Mouse (Mus musculus): ENCODE data around the gene Lrrc26. TPM values are rescaled to one million over a fixed set of nuclear protein-coding genes. Genes with fewer than 3 reads are reported as not detected.

Lrrc26 gene
- total and polyA plus RNA-seq, 3 experiments: not detected

Other genes starting within 250 kb of the Lrrc26 start
Only the 30 nearest of the 34 such genes appear.
- gene Noxa1, start 194.8 kb upstream of the Lrrc26 start, total RNA-seq (2021): not detected
- not detected in 2 replicates for gene Noxa1, start 194.8 kb upstream of the Lrrc26 start, polyA plus RNA-seq (2012; rRNA removed)
- 1 to 10 TPM; 1.9 to 3.6 TPM for gene Nrarp, start 109.2 kb upstream of the Lrrc26 start, total RNA-seq (2021)
- gene Nrarp, start 109.2 kb upstream of the Lrrc26 start, polyA plus RNA-seq (2012; rRNA removed): 12.0 and 19.0 TPM in 2 replicates
- 10 to 100 TPM; 21.9 to 24.2 TPM for gene Tor4a, start 93.0 kb upstream of the Lrrc26 start, total RNA-seq (2021)
- gene Tor4a, start 93.0 kb upstream of the Lrrc26 start, polyA plus RNA-seq (2012; rRNA removed): 51.3 and 60.0 TPM in 2 replicates
- 10 to 100 TPM; 36.3 to 57.4 TPM for gene Nelfb, start 78.4 kb upstream of the Lrrc26 start, total RNA-seq (2021)
- gene Nelfb, start 78.4 kb upstream of the Lrrc26 start, polyA plus RNA-seq (2012; rRNA removed): 37.5 and 38.2 TPM in 2 replicates
- gene Stpg3, start 75.3 kb upstream of the Lrrc26 start, total RNA-seq (2021): not detected
- not detected in 2 replicates for gene Stpg3, start 75.3 kb upstream of the Lrrc26 start, polyA plus RNA-seq (2012; rRNA removed)
- not detected for gene Fam166a, start 71.2 kb upstream of the Lrrc26 start, total RNA-seq (2021)
- gene Fam166a, start 71.2 kb upstream of the Lrrc26 start, polyA plus RNA-seq (2012; rRNA removed): 0.15 and 0.16 TPM in 2 replicates
- 100 to 1,000 TPM; 303 to 312 TPM for gene Tubb4b, start 65.2 kb upstream of the Lrrc26 start, total RNA-seq (2021)
- gene Tubb4b, start 65.2 kb upstream of the Lrrc26 start, polyA plus RNA-seq (2012; rRNA removed): 210 and 267 TPM in 2 replicates
- not detected for gene Slc34a3, start 55.6 kb upstream of the Lrrc26 start, total RNA-seq (2021)
- gene Slc34a3, start 55.6 kb upstream of the Lrrc26 start, polyA plus RNA-seq (2012; rRNA removed): not detected in 2 replicates
- gene Rnf224, start 53.1 kb upstream of the Lrrc26 start, total RNA-seq (2021): not detected
- gene Rnf224, start 53.1 kb upstream of the Lrrc26 start, polyA plus RNA-seq (2012; rRNA removed): not detected in 2 replicates
- 1 to 10 TPM; 6.7 to 8.5 TPM for gene Rnf208, start 47.7 kb upstream of the Lrrc26 start, total RNA-seq (2021)
- gene Rnf208, start 47.7 kb upstream of the Lrrc26 start, polyA plus RNA-seq (2012; rRNA removed): 25.8 and 36.4 TPM in 2 replicates
- gene Cysrt1, start 47.5 kb upstream of the Lrrc26 start, total RNA-seq (2021): not detected
- 0.12 TPM in 1 of 2 replicates, not detected in the other for gene Cysrt1, start 47.5 kb upstream of the Lrrc26 start, polyA plus RNA-seq (2012; rRNA removed)
- 1 to 10 TPM; 3.1 to 3.2 TPM for gene AL732309.1, start 43.1 kb upstream of the Lrrc26 start, total RNA-seq (2021)
- 21.7 and 22.6 TPM in 2 replicates for gene AL732309.1, start 43.1 kb upstream of the Lrrc26 start, polyA plus RNA-seq (2012; rRNA removed)
- gene Tmem203, start 34.5 kb upstream of the Lrrc26 start, total RNA-seq (2021): 10 to 100 TPM; 23.9 to 32.0 TPM
- 114 and 116 TPM in 2 replicates for gene Tmem203, start 34.5 kb upstream of the Lrrc26 start, polyA plus RNA-seq (2012; rRNA removed)
- gene Tprn, start 27.3 kb upstream of the Lrrc26 start, total RNA-seq (2021): 10 to 100 TPM in 1 of 2 experiments, 1 to 10 TPM in 1; 10.0 to 13.1 TPM
- gene Tprn, start 27.3 kb upstream of the Lrrc26 start, polyA plus RNA-seq (2012; rRNA removed): 13.6 and 14.6 TPM in 2 replicates
- 10 to 100 TPM; 37.6 to 46.1 TPM for gene Ssna1, start 17.5 kb upstream of the Lrrc26 start, total RNA-seq (2021)
- 55.2 and 62.1 TPM in 2 replicates for gene Ssna1, start 17.5 kb upstream of the Lrrc26 start, polyA plus RNA-seq (2012; rRNA removed)
- 10 to 100 TPM; 78.8 to 82.7 TPM for gene Anapc2, start 17.4 kb upstream of the Lrrc26 start, total RNA-seq (2021)
- 93.1 and 110 TPM in 2 replicates for gene Anapc2, start 17.4 kb upstream of the Lrrc26 start, polyA plus RNA-seq (2012; rRNA removed)
- not detected for gene Tmem210, start 1.8 kb upstream of the Lrrc26 start, total RNA-seq (2021)
- gene Tmem210, start 1.8 kb upstream of the Lrrc26 start, polyA plus RNA-seq (2012; rRNA removed): not detected in 2 replicates
- gene Grin1, start 29.3 kb downstream of the Lrrc26 start, total RNA-seq (2021): 10 to 100 TPM in 1 of 2 experiments, 1 to 10 TPM in 1; 8.3 to 13.3 TPM
- gene Grin1, start 29.3 kb downstream of the Lrrc26 start, polyA plus RNA-seq (2012; rRNA removed): 15.3 and 16.4 TPM in 2 replicates
- 10 to 100 TPM; 53.6 to 59.9 TPM for gene Man1b1, start 42.4 kb downstream of the Lrrc26 start, total RNA-seq (2021)
- 10.3 and 13.5 TPM in 2 replicates for gene Man1b1, start 42.4 kb downstream of the Lrrc26 start, polyA plus RNA-seq (2012; rRNA removed)
- 10 to 100 TPM; 34.2 to 38.5 TPM for gene Dpp7, start 66.4 kb downstream of the Lrrc26 start, total RNA-seq (2021)
- 47.1 and 55.0 TPM in 2 replicates for gene Dpp7, start 66.4 kb downstream of the Lrrc26 start, polyA plus RNA-seq (2012; rRNA removed)
- 10 to 100 TPM; 15.0 to 22.7 TPM for gene Uap1l1, start 75.8 kb downstream of the Lrrc26 start, total RNA-seq (2021)
- gene Uap1l1, start 75.8 kb downstream of the Lrrc26 start, polyA plus RNA-seq (2012; rRNA removed): 28.4 and 41.5 TPM in 2 replicates
- gene Sapcd2, start 82.4 kb downstream of the Lrrc26 start, total RNA-seq (2021): under 1 TPM in 1 of 2 experiments, not detected in 1; 0.23 TPM
- gene Sapcd2, start 82.4 kb downstream of the Lrrc26 start, polyA plus RNA-seq (2012; rRNA removed): 3.9 and 4.4 TPM in 2 replicates
- gene Entpd2, start 106.0 kb downstream of the Lrrc26 start, total RNA-seq (2021): 1 to 10 TPM; 3.7 to 7.2 TPM
- 21.1 and 24.7 TPM in 2 replicates for gene Entpd2, start 106.0 kb downstream of the Lrrc26 start, polyA plus RNA-seq (2012; rRNA removed)
- 100 to 1,000 TPM; 128 to 145 TPM for gene Npdc1, start 109.4 kb downstream of the Lrrc26 start, total RNA-seq (2021)
- gene Npdc1, start 109.4 kb downstream of the Lrrc26 start, polyA plus RNA-seq (2012; rRNA removed): 685 and 775 TPM in 2 replicates
- under 1 TPM in 1 of 2 experiments, not detected in 1; 0.24 TPM for gene Fut7, start 133.4 kb downstream of the Lrrc26 start, total RNA-seq (2021)
- 0.10 and 0.40 TPM in 2 replicates for gene Fut7, start 133.4 kb downstream of the Lrrc26 start, polyA plus RNA-seq (2012; rRNA removed)
- gene Abca2, start 138.8 kb downstream of the Lrrc26 start, total RNA-seq (2021): 10 to 100 TPM; 32.1 to 42.7 TPM
- 86.8 and 118 TPM in 2 replicates for gene Abca2, start 138.8 kb downstream of the Lrrc26 start, polyA plus RNA-seq (2012; rRNA removed)
- gene Clic3, start 166.9 kb downstream of the Lrrc26 start, total RNA-seq (2021): under 1 TPM in 1 of 2 experiments, not detected in 1; 0.66 TPM
- 1.6 and 3.4 TPM in 2 replicates for gene Clic3, start 166.9 kb downstream of the Lrrc26 start, polyA plus RNA-seq (2012; rRNA removed)
- gene Paxx, start 171.2 kb downstream of the Lrrc26 start, total RNA-seq (2021): 10 to 100 TPM; 33.3 to 35.2 TPM
- gene Paxx, start 171.2 kb downstream of the Lrrc26 start, polyA plus RNA-seq (2012; rRNA removed): 85.9 and 124 TPM in 2 replicates
- gene Ptgds, start 180.1 kb downstream of the Lrrc26 start, total RNA-seq (2021): 1 to 10 TPM; 2.5 to 2.7 TPM
- gene Ptgds, start 180.1 kb downstream of the Lrrc26 start, polyA plus RNA-seq (2012; rRNA removed): 4.9 and 5.6 TPM in 2 replicates
- not detected for gene Lcn12, start 204.0 kb downstream of the Lrrc26 start, total RNA-seq (2021)
- not detected in 2 replicates for gene Lcn12, start 204.0 kb downstream of the Lrrc26 start, polyA plus RNA-seq (2012; rRNA removed)

Measured in adrenal gland, adult 2 months (tissue).